Mouse (Mus musculus): ENCODE measurements around the gene Zfp658. TPM values are rescaled to one million over a fixed set of nuclear protein-coding genes. Genes with fewer than 3 reads are reported as not detected.

Gene Zfp658
- polyA plus RNA-seq, 1 experiment from 2014 or later, result 10.5 TPM

DNA sequence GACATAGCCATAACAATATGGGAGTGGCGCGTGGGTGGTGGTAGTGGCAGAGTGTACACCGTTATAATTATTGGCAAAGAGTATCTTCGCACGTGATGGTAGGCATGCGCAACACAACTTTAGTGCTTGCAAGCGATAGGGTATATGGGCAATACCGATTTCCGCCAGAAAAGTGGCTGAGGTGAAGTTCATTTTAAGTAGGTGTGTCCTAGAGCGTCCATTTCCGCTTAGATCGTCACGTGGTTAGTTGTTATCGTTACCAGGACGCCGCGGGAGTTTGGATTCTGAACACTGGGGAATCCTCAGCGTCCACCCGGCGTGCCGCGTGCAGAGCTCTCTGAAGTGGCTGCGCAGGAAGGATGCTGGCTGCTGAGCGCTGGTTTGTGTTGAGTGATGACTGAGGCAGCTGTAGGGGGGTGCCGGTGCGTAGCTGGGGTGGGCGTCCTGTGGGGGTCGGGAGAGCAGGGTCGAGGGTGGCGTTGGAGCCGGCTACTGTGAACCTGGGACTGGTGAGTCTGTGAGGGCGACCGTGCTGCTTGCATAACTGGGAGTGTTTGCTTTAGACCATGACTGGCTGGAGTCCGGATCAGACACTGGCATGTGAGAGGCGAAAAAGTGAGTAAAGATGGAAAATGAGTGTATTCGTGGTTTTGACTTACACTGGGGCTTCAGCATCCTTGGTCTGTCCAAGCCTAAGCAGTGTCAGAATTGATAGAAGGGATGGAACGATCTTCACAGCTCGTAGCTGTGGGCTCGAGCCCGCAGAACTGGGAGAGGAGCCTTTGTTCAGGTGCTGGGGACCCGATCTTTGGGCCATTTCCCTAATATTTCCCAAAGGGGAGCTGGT lies 45.1 kb downstream of the Zfp658 start, which contains the start of gene Zfp819:
TSS of gene Zfp819 (plus strand) at position 274 of the 847 bp plus-strand sequence.
- H3K4me2 ChIP-seq (replicated peaks), result peak within 1 kb of the TSS; percentile 76
- peak within 1 kb of the TSS; percentile 30; the same call in 1 of the 2 replicates for H3K9ac ChIP-seq
- peak; percentile 78 for ATAC-seq (ENCODE audit: low FRiP score, low read depth)
- no peak within 1 kb of the TSS for H3K27ac ChIP-seq
- WGBS, result 15% methylated on average over 41 of the region's 41 CpGs
- H3K9me3 ChIP-seq, result no peaks in the 10 kb centered on the region
- peak within 1 kb of the TSS; percentile 42 for H3K4me3 ChIP-seq
- no peaks in the 10 kb centered on the region for H3K27me3 ChIP-seq (replicated peaks)
- peaks cover 13% of the 10 kb centered on the region for H3K4me1 ChIP-seq
- H3K36me3 ChIP-seq, result no peaks in the 10 kb centered on the region

DNA sequence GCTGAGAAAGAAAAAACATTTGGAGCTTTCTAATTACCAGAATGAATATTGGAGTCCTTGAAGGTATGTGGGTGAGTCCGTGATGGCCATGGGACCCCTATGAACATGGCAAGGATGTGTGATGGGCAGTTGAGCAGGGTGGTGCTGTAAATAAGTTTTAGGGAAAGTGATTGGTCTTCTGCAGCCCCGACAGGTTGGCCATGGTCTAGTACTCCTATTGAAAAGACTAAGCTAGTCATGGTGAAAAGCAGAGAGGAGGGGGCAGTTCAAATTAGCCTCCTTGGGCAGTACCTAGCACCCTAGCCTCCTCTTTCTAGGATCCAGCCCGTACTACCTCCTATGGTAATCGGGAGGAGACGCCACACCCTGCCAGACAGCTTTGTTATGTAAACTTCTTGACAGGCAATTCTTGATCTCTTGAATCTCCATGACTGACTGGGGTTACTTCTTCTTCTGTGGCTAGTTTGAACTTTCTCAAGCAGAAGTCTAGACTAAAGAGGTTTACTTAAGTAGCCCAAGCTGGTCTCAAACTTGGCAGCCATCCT lies 45.8 kb downstream of the Zfp658 start:
- ATAC-seq (ENCODE audit: low FRiP score, low read depth), result no peak; the same call in 1 of the 2 replicates
- 49% methylated on average over 5 of the region's 5 CpGs for whole genome bisulfite sequencing
- no peak overlapping the region for H3K4me3 ChIP-seq
- H3K9me3 ChIP-seq, result no peaks in the 10 kb centered on the region
- no peak overlapping the region for H3K27ac ChIP-seq
- H3K27me3 ChIP-seq (replicated peaks), result no peaks in the 10 kb centered on the region
- H3K4me1 ChIP-seq, result peaks cover 8% of the 10 kb centered on the region; the same call in 1 of the 2 replicates
- H3K4me2 ChIP-seq (replicated peaks), result peak overlapping the region; percentile 76
- H3K9ac ChIP-seq, result 0 out of 2 replicates have a peak overlapping the region, but pooled peaks have one; percentile 30
- no peaks in the 10 kb centered on the region for H3K36me3 ChIP-seq

DNA sequence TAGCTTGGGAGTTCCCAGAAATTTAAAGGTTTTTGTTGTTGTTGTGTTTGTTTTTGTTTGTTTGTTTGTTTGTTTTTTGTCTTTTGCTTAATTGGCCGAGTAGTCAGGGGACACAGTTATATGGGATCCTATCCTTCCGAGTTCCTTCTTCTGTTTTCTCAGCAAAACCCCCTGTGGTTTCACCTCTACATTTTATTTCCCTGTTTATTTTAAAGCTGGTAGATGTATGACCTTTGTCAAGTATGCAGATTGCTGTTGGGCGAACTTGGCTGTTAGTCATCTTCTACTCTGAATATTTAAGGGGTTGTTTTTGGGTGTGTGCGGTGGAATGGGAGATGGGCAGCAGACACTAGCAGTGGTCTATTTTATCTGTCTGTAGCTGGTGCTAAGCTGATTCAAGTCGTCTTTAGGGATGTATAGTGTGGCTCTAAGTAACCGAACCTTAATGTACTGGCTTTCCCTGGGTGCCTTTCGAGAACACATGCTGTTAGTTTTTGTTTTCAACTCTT lies 46.3 kb downstream of the Zfp658 start:
- Histone ChIP-seq H3K36me3 (no peaks in the 10 kb centered on the region), H3K4me2 (replicated peaks) (no peak overlapping the region), H3K4me1 (peaks cover 8% of the 10 kb centered on the region; the same call in 1 of the 2 replicates), H3K27me3 (replicated peaks) (no peaks in the 10 kb centered on the region), H3K4me3 (no peak overlapping the region), H3K9me3 (no peaks in the 10 kb centered on the region), H3K9ac (no peak overlapping the region), H3K27ac (no peak overlapping the region)
- no peak for ATAC-seq (ENCODE audit: low FRiP score, low read depth)
- WGBS, result 78% methylated on average over 7 of the region's 7 CpGs

DNA sequence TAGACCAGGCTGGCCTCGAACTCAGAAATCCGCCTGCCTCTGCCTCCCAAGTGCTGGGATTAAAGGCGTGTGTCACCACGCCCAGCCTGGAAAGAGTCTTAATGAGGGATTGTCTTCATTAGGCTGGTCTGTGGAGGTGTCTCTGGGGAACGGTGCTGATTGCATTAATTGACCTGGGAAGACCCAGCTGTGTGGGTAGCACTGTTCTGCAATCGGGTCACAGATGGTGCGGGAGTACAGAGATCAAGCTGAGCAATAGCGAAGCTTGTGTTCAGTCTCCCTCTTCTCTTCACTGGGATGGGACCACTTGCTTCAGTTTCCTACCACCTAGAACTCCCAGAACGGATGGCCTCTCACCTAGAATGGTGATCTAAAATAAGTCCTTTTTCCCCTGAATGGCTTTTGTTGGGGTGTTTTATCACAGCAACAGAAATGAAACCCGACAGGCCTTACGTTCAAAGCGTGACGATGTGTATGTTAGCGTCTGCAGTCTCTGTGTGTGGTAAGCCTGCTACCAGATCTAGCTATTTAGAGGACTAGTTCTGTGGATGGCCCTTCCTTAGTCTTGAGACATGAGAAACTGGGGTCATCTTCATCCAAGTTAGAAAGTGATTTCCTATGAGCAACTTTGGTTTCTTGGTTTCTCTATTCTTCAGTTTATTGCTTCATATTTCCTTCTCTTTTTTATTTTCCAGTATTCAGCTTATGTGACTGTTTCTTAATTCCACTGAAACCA lies 51.9 kb downstream of the Zfp658 start:
- Histone ChIP-seq H3K4me1 (no peaks in the 10 kb centered on the region), H3K9me3 (no peaks in the 10 kb centered on the region), H3K27ac (no peak overlapping the region), H3K27me3 (replicated peaks) (no peaks in the 10 kb centered on the region), H3K9ac (no peak overlapping the region), H3K4me2 (replicated peaks) (no peak overlapping the region), H3K36me3 (no peaks in the 10 kb centered on the region), H3K4me3 (no peak overlapping the region)
- no peak for ATAC-seq (ENCODE audit: low FRiP score, low read depth)
- 86% methylated on average over 14 of the region's 14 CpGs for WGBS

DNA sequence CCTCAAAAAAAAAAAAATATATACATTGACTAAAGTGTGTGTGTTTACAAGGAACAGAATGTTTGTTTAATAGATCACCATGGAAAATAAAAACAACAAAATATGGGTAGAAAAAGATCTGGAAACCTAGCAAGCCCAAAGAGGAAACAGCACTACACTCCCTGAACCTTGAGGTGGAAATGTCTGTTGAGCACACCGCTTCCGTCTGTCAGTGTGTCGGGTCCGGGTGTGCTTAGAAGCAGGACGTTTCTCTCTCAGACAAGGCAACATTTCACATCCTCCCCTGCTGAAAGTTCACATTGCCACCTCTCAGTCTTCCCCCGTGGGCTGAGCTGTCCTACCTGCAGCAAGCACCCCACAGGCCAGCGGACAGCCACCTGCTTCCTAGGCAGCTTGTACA lies 60.9 kb downstream of the Zfp658 start:
- no peak overlapping the region for H3K4me3 ChIP-seq
- H3K9ac ChIP-seq, result no peak overlapping the region
- 84% methylated on average over 7 of the region's 7 CpGs for WGBS
- no peak overlapping the region for H3K27ac ChIP-seq
- no peaks in the 10 kb centered on the region for H3K27me3 ChIP-seq (replicated peaks)
- H3K4me2 ChIP-seq (replicated peaks), result no peak overlapping the region
- no peak for ATAC-seq (ENCODE audit: low FRiP score, low read depth)
- no peaks in the 10 kb centered on the region for H3K4me1 ChIP-seq
- H3K36me3 ChIP-seq, result no peaks in the 10 kb centered on the region
- H3K9me3 ChIP-seq, result no peaks in the 10 kb centered on the region

DNA sequence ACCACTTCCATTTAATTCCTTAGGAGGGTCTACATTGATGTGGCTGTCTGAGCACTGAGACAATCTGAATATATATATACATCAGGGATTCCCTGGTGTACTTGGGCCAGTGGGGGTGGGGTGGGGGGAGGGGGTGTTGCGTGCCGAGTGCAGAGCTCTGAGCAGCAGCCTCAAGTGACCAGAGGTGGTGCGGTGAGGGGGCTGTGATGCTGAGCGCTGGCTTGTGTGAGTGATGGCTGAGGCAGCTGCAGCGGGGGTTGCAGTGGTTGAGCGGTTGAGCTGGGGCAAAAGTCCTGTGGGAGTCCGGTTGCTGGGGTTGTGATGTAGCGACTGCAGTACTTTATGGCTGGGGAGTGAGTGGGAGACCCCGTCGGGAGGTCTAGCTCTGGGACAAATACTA lies 61.8 kb downstream of the Zfp658 start:
- Histone ChIP-seq H3K4me1 (no peaks in the 10 kb centered on the region), H3K9ac (no peak overlapping the region), H3K36me3 (no peaks in the 10 kb centered on the region), H3K27me3 (replicated peaks) (no peaks in the 10 kb centered on the region), H3K27ac (no peak overlapping the region), H3K4me2 (replicated peaks) (peak overlapping the region; percentile 31), H3K4me3 (no peak overlapping the region), H3K9me3 (no peaks in the 10 kb centered on the region)
- 14% methylated on average over 10 of the region's 10 CpGs for WGBS
- no peak for ATAC-seq (ENCODE audit: low FRiP score, low read depth)

Other genes starting within 250 kb of the Zfp658 start
- 14.7 and 17.5 TPM in 2 replicates for gene Zfp715, start 249.0 kb upstream of the Zfp658 start, polyA plus RNA-seq (2016; fragmentation: Nextera tagmentation; extraction: Ambion mirVana)
- gene Siglecf, start 210.9 kb upstream of the Zfp658 start, polyA plus RNA-seq (2016; fragmentation: Nextera tagmentation; extraction: Ambion mirVana), result 0.20 and 0.26 TPM in 2 replicates
- 0.20 TPM in 1 of 2 replicates, not detected in the other for gene Siglecg, start 154.1 kb upstream of the Zfp658 start, polyA plus RNA-seq (2016; fragmentation: Nextera tagmentation; extraction: Ambion mirVana)
- gene Lim2, start 134.6 kb upstream of the Zfp658 start, polyA plus RNA-seq (2016; fragmentation: Nextera tagmentation; extraction: Ambion mirVana), result not detected in 2 replicates
- gene Nkg7, start 125.2 kb upstream of the Zfp658 start, polyA plus RNA-seq (2016; fragmentation: Nextera tagmentation; extraction: Ambion mirVana), result 0.28 TPM in 1 of 2 replicates, not detected in the other
- not detected in 2 replicates for gene Cldnd2, start 121.5 kb upstream of the Zfp658 start, polyA plus RNA-seq (2016; fragmentation: Nextera tagmentation; extraction: Ambion mirVana)
- gene Etfb, start 118.2 kb upstream of the Zfp658 start, polyA plus RNA-seq (2016; fragmentation: Nextera tagmentation; extraction: Ambion mirVana), result 166 and 188 TPM in 2 replicates
- 0.49 TPM in 1 of 2 replicates, not detected in the other for gene Gm45233, start 118.1 kb upstream of the Zfp658 start, polyA plus RNA-seq (2016; fragmentation: Nextera tagmentation; extraction: Ambion mirVana)
- 4.6 and 5.5 TPM in 2 replicates for gene Vsig10l, start 99.1 kb upstream of the Zfp658 start, polyA plus RNA-seq (2016; fragmentation: Nextera tagmentation; extraction: Ambion mirVana)
- 4.0 and 4.5 TPM in 2 replicates for gene Iglon5, start 72.2 kb upstream of the Zfp658 start, polyA plus RNA-seq (2016; fragmentation: Nextera tagmentation; extraction: Ambion mirVana)
- gene 4931406B18Rik, start 56.3 kb upstream of the Zfp658 start, polyA plus RNA-seq (2016; fragmentation: Nextera tagmentation; extraction: Ambion mirVana), result not detected in 2 replicates
- 1.1 and 1.6 TPM in 2 replicates for gene Cd33, start 17.8 kb upstream of the Zfp658 start, polyA plus RNA-seq (2016; fragmentation: Nextera tagmentation; extraction: Ambion mirVana)
- 14.5 and 15.0 TPM in 2 replicates for gene Zfp719, start 17.4 kb downstream of the Zfp658 start, polyA plus RNA-seq (2016; fragmentation: Nextera tagmentation; extraction: Ambion mirVana)
- gene Zfp819, start 44.9 kb downstream of the Zfp658 start, polyA plus RNA-seq (2016; fragmentation: Nextera tagmentation; extraction: Ambion mirVana), result 0.24 and 0.31 TPM in 2 replicates
- not detected in 2 replicates for gene Ceacam18, start 72.5 kb downstream of the Zfp658 start, polyA plus RNA-seq (2016; fragmentation: Nextera tagmentation; extraction: Ambion mirVana)
- gene Siglece, start 97.9 kb downstream of the Zfp658 start, polyA plus RNA-seq (2016; fragmentation: Nextera tagmentation; extraction: Ambion mirVana), result 0.18 and 0.30 TPM in 2 replicates
- gene Ctu1, start 109.8 kb downstream of the Zfp658 start, polyA plus RNA-seq (2016; fragmentation: Nextera tagmentation; extraction: Ambion mirVana), result 19.6 and 19.9 TPM in 2 replicates
- not detected in 2 replicates for gene Klk14, start 128.2 kb downstream of the Zfp658 start, polyA plus RNA-seq (2016; fragmentation: Nextera tagmentation; extraction: Ambion mirVana)
- gene Klk13, start 150.3 kb downstream of the Zfp658 start, polyA plus RNA-seq (2016; fragmentation: Nextera tagmentation; extraction: Ambion mirVana), result 0.10 TPM in 1 of 2 replicates, not detected in the other
- gene Klk12, start 206.6 kb downstream of the Zfp658 start, polyA plus RNA-seq (2016; fragmentation: Nextera tagmentation; extraction: Ambion mirVana), result not detected in 2 replicates
- not detected in 2 replicates for gene Klk11, start 212.3 kb downstream of the Zfp658 start, polyA plus RNA-seq (2016; fragmentation: Nextera tagmentation; extraction: Ambion mirVana)
- 0.24 TPM in 1 of 2 replicates, not detected in the other for gene Klk10, start 218.8 kb downstream of the Zfp658 start, polyA plus RNA-seq (2016; fragmentation: Nextera tagmentation; extraction: Ambion mirVana)
- gene Klk9, start 229.6 kb downstream of the Zfp658 start, polyA plus RNA-seq (2016; fragmentation: Nextera tagmentation; extraction: Ambion mirVana), result not detected in 2 replicates
- gene Klk8, start 235.3 kb downstream of the Zfp658 start, polyA plus RNA-seq (2016; fragmentation: Nextera tagmentation; extraction: Ambion mirVana), result 5.0 and 7.3 TPM in 2 replicates
- gene Klk7, start 249.0 kb downstream of the Zfp658 start, polyA plus RNA-seq (2016; fragmentation: Nextera tagmentation; extraction: Ambion mirVana), result not detected in 2 replicates